Mouse (Mus musculus): ENCODE results near the gene Pgm2l1. TPM values are rescaled to one million over a fixed set of nuclear protein-coding genes. Genes with fewer than 3 reads are reported as not detected.

The Pgm2l1 gene
- polyA plus RNA-seq, 1 experiment: 6.4 TPM

DNA sequence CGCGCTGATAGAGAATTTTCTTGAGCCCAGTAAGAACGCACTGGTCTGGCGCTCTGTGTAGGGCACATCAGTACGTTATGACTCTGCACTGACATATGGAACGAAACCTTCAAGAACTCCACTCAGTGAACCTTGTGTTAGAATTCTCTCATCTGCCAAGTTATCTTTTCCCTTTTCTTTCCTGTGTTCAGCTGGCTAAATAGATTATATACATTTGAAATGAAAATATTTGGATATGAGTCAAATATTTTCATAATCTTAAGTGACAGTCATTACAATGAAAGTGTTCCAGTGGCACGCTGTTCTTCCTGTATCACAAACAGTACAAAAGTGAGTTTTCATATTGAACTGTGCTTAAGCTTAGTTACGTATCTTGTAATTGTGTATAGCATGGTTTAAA is 45.2 kb downstream of the Pgm2l1 start:
- H3K4me1 ChIP-seq (ENCODE audit: control insufficient read depth, insufficient read depth, low read length): no peaks in the 10 kb centered on the region
- TF ChIP-seq CTCF (IDR thresholded peaks at IDR 0.05; ENCODE audit: control insufficient read depth, insufficient read depth, low read length) (no peak), POLR2A (IDR thresholded peaks at IDR 0.05; ENCODE audit: borderline replicate concordance, control insufficient read depth, low read depth, low read length) (no peak)
- no peak overlapping the region for H3K27ac ChIP-seq (ENCODE audit: control insufficient read depth, insufficient read depth, low read depth, low read length, poor library complexity)
- 87% methylated on average over 8 of the region's 8 CpGs for whole genome bisulfite sequencing
- H3K4me3 ChIP-seq (replicated peaks; ENCODE audit: control insufficient read depth, low read depth, low read length): no peak overlapping the region

DNA sequence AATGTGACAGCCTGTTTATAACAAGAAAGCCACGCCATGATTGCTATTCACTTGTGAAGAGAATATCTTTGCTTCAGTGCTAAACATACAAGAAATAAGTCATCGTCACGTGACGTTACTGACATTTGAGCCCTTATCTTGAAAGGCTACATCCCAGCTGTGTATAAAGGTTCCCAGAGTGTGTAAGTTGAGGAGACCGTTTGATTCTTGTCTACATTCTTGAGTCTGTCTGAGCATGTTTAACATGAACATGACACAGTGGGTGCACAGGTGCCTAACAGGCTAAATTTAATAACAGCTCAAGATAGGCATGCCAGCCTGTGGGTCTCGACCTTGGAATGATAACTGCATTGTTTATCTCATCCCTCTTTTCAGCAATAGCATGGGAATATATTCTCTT is 47.3 kb downstream of the Pgm2l1 start:
- Histone ChIP-seq H3K4me1 (ENCODE audit: control insufficient read depth, insufficient read depth, low read length) (no peaks in the 10 kb centered on the region), H3K27ac (ENCODE audit: control insufficient read depth, insufficient read depth, low read depth, low read length, poor library complexity) (no peak overlapping the region), H3K4me3 (replicated peaks; ENCODE audit: control insufficient read depth, low read depth, low read length) (no peak overlapping the region)
- TF ChIP-seq CTCF (IDR thresholded peaks at IDR 0.05; ENCODE audit: control insufficient read depth, insufficient read depth, low read length): no peak
- TF ChIP-seq POLR2A (IDR thresholded peaks at IDR 0.05; ENCODE audit: borderline replicate concordance, control insufficient read depth, low read depth, low read length): no peak
- WGBS: 76% methylated on average over 6 of the region's 6 CpGs

DNA sequence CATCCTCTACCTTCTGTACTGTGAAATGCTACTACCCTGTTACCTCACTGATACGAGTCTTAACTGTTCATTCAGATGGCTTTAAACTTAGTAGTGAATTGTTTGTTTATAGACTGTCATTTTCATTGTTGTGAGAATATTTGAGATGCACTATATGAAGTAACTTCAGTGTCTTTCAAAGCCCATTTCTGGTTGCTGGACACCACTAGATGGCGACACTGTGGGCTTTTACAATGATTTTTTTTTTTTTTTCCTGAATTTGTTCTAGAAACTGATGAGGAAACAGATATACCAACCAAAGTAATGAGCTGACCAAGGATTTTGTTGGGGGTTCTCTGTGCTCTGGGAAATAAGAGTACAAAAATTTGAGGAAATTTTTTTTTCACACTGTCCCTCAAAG is 49.2 kb downstream of the Pgm2l1 start:
- no peak overlapping the region for H3K4me3 ChIP-seq (replicated peaks; ENCODE audit: control insufficient read depth, low read depth, low read length)
- H3K27ac ChIP-seq (ENCODE audit: control insufficient read depth, insufficient read depth, low read depth, low read length, poor library complexity): no peak overlapping the region
- H3K4me1 ChIP-seq (ENCODE audit: control insufficient read depth, insufficient read depth, low read length): no peaks in the 10 kb centered on the region
- 55% methylated on average over 2 of the region's 2 CpGs for WGBS
- TF ChIP-seq CTCF (IDR thresholded peaks at IDR 0.05; ENCODE audit: control insufficient read depth, insufficient read depth, low read length) (no peak), POLR2A (IDR thresholded peaks at IDR 0.05; ENCODE audit: borderline replicate concordance, control insufficient read depth, low read depth, low read length) (no peak)

GRCm38 (mm10) chr7:100279803-100280202 is 52.6 kb downstream of the Pgm2l1 start:
- H3K27ac ChIP-seq (ENCODE audit: control insufficient read depth, insufficient read depth, low read depth, low read length, poor library complexity): no peak overlapping the region

DNA sequence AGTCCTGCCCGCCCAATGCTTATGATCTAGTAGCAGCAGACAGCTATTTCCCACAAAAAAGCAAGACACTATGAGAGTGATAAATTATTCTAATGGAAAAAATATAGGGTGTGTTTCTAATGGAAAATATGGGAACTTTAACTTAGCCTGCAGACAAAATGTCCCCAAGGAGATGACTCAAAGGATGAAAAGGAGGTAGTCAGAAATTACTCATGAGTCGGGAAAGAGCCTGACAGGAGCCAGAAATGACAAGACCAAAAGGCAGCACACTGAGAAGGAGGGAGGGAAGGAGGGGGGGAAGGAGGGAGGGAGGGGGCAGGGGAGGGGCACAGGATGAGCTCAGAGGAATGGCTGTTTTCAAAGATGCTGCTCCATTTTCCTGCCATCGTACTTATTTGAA is 54.4 kb downstream of the Pgm2l1 start:
- TF ChIP-seq POLR2A (IDR thresholded peaks at IDR 0.05; ENCODE audit: borderline replicate concordance, control insufficient read depth, low read depth, low read length) (no peak), CTCF (IDR thresholded peaks at IDR 0.05; ENCODE audit: control insufficient read depth, insufficient read depth, low read length) (no peak)
- Histone ChIP-seq H3K27ac (ENCODE audit: control insufficient read depth, insufficient read depth, low read depth, low read length, poor library complexity) (no peak overlapping the region), H3K4me3 (replicated peaks; ENCODE audit: control insufficient read depth, low read depth, low read length) (no peak overlapping the region), H3K4me1 (ENCODE audit: control insufficient read depth, insufficient read depth, low read length) (no peaks in the 10 kb centered on the region)
- WGBS: 61% methylated on average over 3 of the region's 3 CpGs

More at GRCm38 (mm10) chr7:100279803-100280202, 52.6 kb downstream of the Pgm2l1 start:
- TF ChIP-seq POLR2A (IDR thresholded peaks at IDR 0.05; ENCODE audit: borderline replicate concordance, control insufficient read depth, low read depth, low read length) (no peak), CTCF (IDR thresholded peaks at IDR 0.05; ENCODE audit: control insufficient read depth, insufficient read depth, low read length) (no peak)
- H3K4me1 ChIP-seq (ENCODE audit: control insufficient read depth, insufficient read depth, low read length): no peaks in the 10 kb centered on the region
- H3K4me3 ChIP-seq (replicated peaks; ENCODE audit: control insufficient read depth, low read depth, low read length): no peak overlapping the region
- 0% methylated on average over 1 of the region's 1 CpGs for WGBS

GRCm38 (mm10) chr7:100283298-100283697 is 56.1 kb downstream of the Pgm2l1 start:
- Histone ChIP-seq H3K4me1 (ENCODE audit: control insufficient read depth, insufficient read depth, low read length) (no peaks in the 10 kb centered on the region), H3K27ac (ENCODE audit: control insufficient read depth, insufficient read depth, low read depth, low read length, poor library complexity) (no peak overlapping the region), H3K4me3 (replicated peaks; ENCODE audit: control insufficient read depth, low read depth, low read length) (no peak overlapping the region)
- no peak for TF ChIP-seq POLR2A (IDR thresholded peaks at IDR 0.05; ENCODE audit: borderline replicate concordance, control insufficient read depth, low read depth, low read length)
- TF ChIP-seq CTCF (IDR thresholded peaks at IDR 0.05; ENCODE audit: control insufficient read depth, insufficient read depth, low read length): no peak
- WGBS: 45% methylated on average over 3 of the region's 3 CpGs

- Histone ChIP-seq H3K27ac (ENCODE audit: control insufficient read depth, insufficient read depth, low read depth, low read length, poor library complexity) (no peak within 1 kb of the TSS), H3K4me3 (replicated peaks; ENCODE audit: control insufficient read depth, low read depth, low read length) (no peak within 1 kb of the TSS), H3K4me1 (ENCODE audit: control insufficient read depth, insufficient read depth, low read length) (no peaks in the 10 kb centered on the region)
- TF ChIP-seq CTCF (IDR thresholded peaks at IDR 0.05; ENCODE audit: control insufficient read depth, insufficient read depth, low read length) (no peak), POLR2A (IDR thresholded peaks at IDR 0.05; ENCODE audit: borderline replicate concordance, control insufficient read depth, low read depth, low read length) (no peak)
- WGBS: under 1% methylated on average over 52 of the region's 53 CpGs
Measured at GRCm38 (mm10) chr7:100285383-100285782, 58.2 kb downstream of the Pgm2l1 start, which contains the start of gene P4ha3. Gene P4ha3 (plus strand): TSS chr7:100285520.

- Histone ChIP-seq H3K4me3 (replicated peaks; ENCODE audit: control insufficient read depth, low read depth, low read length) (no peak overlapping the region), H3K4me1 (ENCODE audit: control insufficient read depth, insufficient read depth, low read length) (no peaks in the 10 kb centered on the region), H3K27ac (ENCODE audit: control insufficient read depth, insufficient read depth, low read depth, low read length, poor library complexity) (no peak overlapping the region)
- 39% methylated on average over 7 of the region's 7 CpGs for WGBS
- TF ChIP-seq CTCF (IDR thresholded peaks at IDR 0.05; ENCODE audit: control insufficient read depth, insufficient read depth, low read length) (no peak), POLR2A (IDR thresholded peaks at IDR 0.05; ENCODE audit: borderline replicate concordance, control insufficient read depth, low read depth, low read length) (no peak)
Measured at GRCm38 (mm10) chr7:100287748-100288578, 60.8 kb downstream of the Pgm2l1 start.
